Mouse (Mus musculus) left cerebral cortex, postnatal 10 days (tissue): ENCODE measurements around the gene C1qtnf1. TPM values are rescaled to one million over a fixed set of nuclear protein-coding genes. Genes with fewer than 3 reads are reported as not detected.
"Not testable (repeated sequence)": the region's sequence is repeated elsewhere in the genome, so short reads cannot be mapped to it uniquely, and the experiment has no call there.

Experiments used
- DNase-seq, 2 experiments: peaks; one replicate each; pipeline ENCODE4 v3.0.0; 2021 to 2022; ENCODE audit warnings: low spot score in 2 of 2, mixed read lengths in 1 of 2; ENCODE audit errors: extremely low spot score in 1 of 2
- intact Hi-C: fragments of 180-260 bp; cut with DNase I; formaldehyde crosslinking; loops from one replicate; pipeline ENCODE4 v1.15.1; 2025
- total RNA-seq, 2 experiments: library from RNA; stranded (reverse); gene quantifications; 2 replicates each; pipeline ENCODE4 v1.2.3; 2021

C1qtnf1 gene
- 1 to 10 TPM; 5.9 to 8.8 TPM for total RNA-seq

- DNase-seq, result peak in 1 of 2 experiments; percentile 60
- intact Hi-C loops, result loop anchor here (10.0 kb wide), 1 partner anchor 547 kb away; no protein-coding TSS in a partner anchor
Measured at GRCm38 (mm10) chr11:118427986-118428385, at the start of gene C1qtnf1. Gene C1qtnf1, plus strand, starts transcription at chr11:118428203.

- intact Hi-C loops, result loop anchor here (2.0 kb wide), 1 partner anchor 60 kb away; no protein-coding TSS in a partner anchor
- DNase-seq, result no peak
Measured at GRCm38 (mm10) chr11:118378656-118379055, 49.3 kb upstream of the C1qtnf1 start.

- peak; percentile 72 to 90 for DNase-seq
- intact Hi-C loops, result loop anchor here (2.0 kb wide), 1 partner anchor 61 kb away; no protein-coding TSS in a partner anchor
Measured at GRCm38 (mm10) chr11:118379251-118380009, 48.6 kb upstream of the C1qtnf1 start.

GRCm38 (mm10) chr11:118387816-118388215 lies 40.2 kb upstream of the C1qtnf1 start:
- intact Hi-C loops, result not testable (repeated sequence)
- peak in 1 of 2 experiments; percentile 11 for DNase-seq

GRCm38 (mm10) chr11:118393991-118394390 lies 34.0 kb upstream of the C1qtnf1 start:
- DNase-seq, result peak in 1 of 2 experiments; percentile 19
- intact Hi-C loops, result loop anchor here (5.0 kb wide), 1 partner anchor 92 kb away; no protein-coding TSS in a partner anchor

GRCm38 (mm10) chr11:118394538-118394937 lies 33.5 kb upstream of the C1qtnf1 start:
- intact Hi-C loops, result loop anchor here (5.0 kb wide), 1 partner anchor 92 kb away; no protein-coding TSS in a partner anchor
- DNase-seq, result peak in 1 of 2 experiments; percentile 12

GRCm38 (mm10) chr11:118397806-118398530 lies 30.0 kb upstream of the C1qtnf1 start:
- intact Hi-C loops, result no loop called here

GRCm38 (mm10) chr11:118399891-118400565 lies 28.0 kb upstream of the C1qtnf1 start:
- intact Hi-C loops, result loop anchor here (10.0 kb wide), 1 partner anchor 315 kb away; no protein-coding TSS in a partner anchor
- peak in 1 of 2 experiments; percentile 32 for DNase-seq

More at GRCm38 (mm10) chr11:118397806-118398530, 30.0 kb upstream of the C1qtnf1 start:
- DNase-seq, result peak in 1 of 2 experiments; percentile 21

- intact Hi-C loops, result loop anchor here (10.0 kb wide), 1 partner anchor 316 kb away; no protein-coding TSS in a partner anchor
Measured at GRCm38 (mm10) chr11:118400566-118400936, 27.5 kb upstream of the C1qtnf1 start.

GRCm38 (mm10) chr11:118401195-118401594 lies 26.8 kb upstream of the C1qtnf1 start:
- intact Hi-C loops, result loop anchor here (10.0 kb wide), 1 partner anchor 316 kb away; no protein-coding TSS in a partner anchor
- DNase-seq, result peak in 1 of 2 experiments; percentile 14

More at GRCm38 (mm10) chr11:118400566-118400936, 27.5 kb upstream of the C1qtnf1 start:
- peak in 1 of 2 experiments; percentile 63 for DNase-seq

- intact Hi-C loops, result loop anchor here (10.0 kb wide), 1 partner anchor 317 kb away; no protein-coding TSS in a partner anchor
- DNase-seq, result peak; percentile 63 to 66
Measured at GRCm38 (mm10) chr11:118401760-118402280, 26.2 kb upstream of the C1qtnf1 start, which contains the start of gene Lgals3bp. Gene Lgals3bp, minus strand, starts transcription at chr11:118402092.

GRCm38 (mm10) chr11:118403183-118403582 lies 24.8 kb upstream of the C1qtnf1 start:
- no peak for DNase-seq
- intact Hi-C loops, result loop anchor here (10.0 kb wide), 1 partner anchor 318 kb away; no protein-coding TSS in a partner anchor

GRCm38 (mm10) chr11:118403951-118404899 lies 23.8 kb upstream of the C1qtnf1 start:
- DNase-seq, result peak in 1 of 2 experiments; percentile 17
- intact Hi-C loops, result loop anchor here (10.0 kb wide), 1 partner anchor 319 kb away; no protein-coding TSS in a partner anchor

- intact Hi-C loops, result loop anchor here (10.0 kb wide), 1 partner anchor 321 kb away; no protein-coding TSS in a partner anchor
- DNase-seq, result peak in 1 of 2 experiments; percentile 18
Measured at GRCm38 (mm10) chr11:118405311-118405710, 22.7 kb upstream of the C1qtnf1 start.

GRCm38 (mm10) chr11:118406521-118406920 lies 21.5 kb upstream of the C1qtnf1 start:
- DNase-seq, result peak in 1 of 2 experiments; percentile 15
- intact Hi-C loops, result loop anchor here (10.0 kb wide), 1 partner anchor 322 kb away; no protein-coding TSS in a partner anchor

- intact Hi-C loops, result loop anchor here (10.0 kb wide), 1 partner anchor 323 kb away; no protein-coding TSS in a partner anchor
- peak in 1 of 2 experiments; percentile 66 for DNase-seq
Measured at GRCm38 (mm10) chr11:118407318-118407910, 20.6 kb upstream of the C1qtnf1 start.
